In the genomic region with DNA sequence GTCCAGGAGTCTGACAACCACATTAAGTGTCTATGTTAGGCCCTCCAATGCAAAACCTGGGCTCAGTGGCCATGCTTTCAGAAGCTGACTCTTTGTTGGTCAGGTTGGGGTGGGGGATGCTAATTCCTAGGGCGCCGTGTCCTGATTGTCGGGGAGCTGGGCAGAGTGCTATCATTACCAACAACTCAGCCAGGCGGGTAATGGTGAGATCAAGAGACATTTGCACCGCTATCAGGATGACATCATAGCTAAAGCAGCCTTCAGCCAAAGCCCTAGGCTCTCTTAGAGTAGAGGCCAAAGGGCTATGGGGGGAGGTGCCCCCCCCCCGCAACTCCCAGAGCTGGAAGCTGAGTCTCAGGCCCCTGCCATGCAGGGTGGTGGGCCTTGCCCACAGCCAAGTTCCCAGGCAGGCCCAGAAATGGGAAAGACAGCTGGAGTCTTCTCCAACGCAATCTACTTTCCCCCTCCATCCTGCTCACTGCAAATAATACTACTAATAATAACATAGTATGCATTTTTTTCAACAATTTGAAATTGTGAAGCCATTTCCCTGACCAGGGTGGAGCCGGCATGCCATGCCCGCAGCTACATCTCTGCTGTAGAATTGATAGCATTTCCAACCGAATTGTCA, we compare ENCODE assay signal across 8 mouse cellular contexts. TPM values are rescaled to one million over a fixed set of nuclear protein-coding genes. Genes with fewer than 3 reads are reported as not detected.
DNase-seq lines count a peak whose midpoint lies in the region; ATAC-seq and TF ChIP-seq lines count a peak whose summit lies in the region.

No protein-coding gene starts in this region.

- no peak overlapping the region for H3K9ac ChIP-seq in lung, postnatal 0 days (replicated peaks; ENCODE audit: low read depth)
- peak overlapping the region; percentile 90 for H3K9ac ChIP-seq in midbrain, embryonic 11.5 days (ENCODE audit: low read length)

- H3K4me3 ChIP-seq in lung, postnatal 0 days (ENCODE audit: low read depth, low read length), result peak overlapping the region; percentile 43; the same call in 1 of the 2 replicates
- H3K4me3 ChIP-seq in midbrain, embryonic 11.5 days (ENCODE audit: low read depth, low read length), result peak overlapping the region; percentile 55

- peak overlapping the region; percentile 75 for H3K4me2 ChIP-seq in lung, postnatal 0 days (replicated peaks; ENCODE audit: low read depth, low read length)
- H3K4me2 ChIP-seq in midbrain, embryonic 11.5 days, result peak overlapping the region; percentile 87

- H3K4me1 ChIP-seq in lung, postnatal 0 days (ENCODE audit: insufficient read depth, low read depth, low read length), result peaks cover 9% of the 10 kb centered on the region; the same call in 1 of the 2 replicates
- peaks cover 20% of the 10 kb centered on the region for H3K4me1 ChIP-seq in midbrain, embryonic 11.5 days (ENCODE audit: control insufficient read depth, insufficient read depth, low read length)

- no peak for TF ChIP-seq EP300 in lung, postnatal 0 days (IDR thresholded peaks at IDR 0.05)

- no peaks in the 10 kb centered on the region for H3K9me3 ChIP-seq in lung, postnatal 0 days (ENCODE audit: low read length)
- no peaks in the 10 kb centered on the region for H3K9me3 ChIP-seq in midbrain, embryonic 11.5 days (ENCODE audit: control insufficient read depth, low read length)

- ATAC-seq in lung, postnatal 0 days, result no peak
- ATAC-seq in midbrain, embryonic 11.5 days (ENCODE audit: low FRiP score), result no peak
- no peak for ATAC-seq in activated CD4-positive, CD25-positive, alpha-beta regulatory T cell, adult 4 months

- H3K27ac ChIP-seq in lung, postnatal 0 days (ENCODE audit: low read length), result no peak overlapping the region
- H3K27ac ChIP-seq in midbrain, embryonic 11.5 days (ENCODE audit: low read depth, low read length), result peak overlapping the region; percentile 9; the same call in 1 of the 2 replicates

- DNase-seq in embryo, embryonic 10.5 days (ENCODE audit: low spot score), result peak; percentile 39
- no peak for DNase-seq in embryo, embryonic 10 days (ENCODE audit: low spot score)
- DNase-seq in lung, postnatal 0 days (ENCODE audit: low spot score), result no peak
- DNase-seq in lung, postnatal 10 days, result no peak
- DNase-seq in midbrain, embryonic 11.5 days (ENCODE audit: low spot score, missing footprints), result peak; percentile 91
- no peak for DNase-seq in urinary bladder, postnatal 36 days (ENCODE audit: low spot score in 2 of 2)
- no peak for DNase-seq in layer of hippocampus, adult 9-10 months (ENCODE audit: low spot score)

- no peaks in the 10 kb centered on the region for H3K36me3 ChIP-seq in lung, postnatal 0 days (ENCODE audit: insufficient read depth, low read length)
- H3K36me3 ChIP-seq in midbrain, embryonic 11.5 days (ENCODE audit: control insufficient read depth, insufficient read depth, low read length), result no peaks in the 10 kb centered on the region

- no peak for TF ChIP-seq CTCF in lung, postnatal 0 days (IDR thresholded peaks at IDR 0.05)

- peaks cover 53% of the 10 kb centered on the region for H3K27me3 ChIP-seq in lung, postnatal 0 days (replicated peaks; ENCODE audit: insufficient read depth, low read length)
- H3K27me3 ChIP-seq in midbrain, embryonic 11.5 days (ENCODE audit: control insufficient read depth, insufficient read depth, low read length), result no peaks in the 10 kb centered on the region; the same call in none of the 2 replicates

- whole genome bisulfite sequencing in lung, postnatal 0 days, result 10% methylated on average over 10 of the region's 10 CpGs
- 6% methylated on average over 10 of the region's 10 CpGs for WGBS in midbrain, embryonic 11.5 days

RNA-seq across cellular contexts. Expression of a gene that starts 5.0 kb away (rescaled TPM):
- polyA plus RNA-seq in lung, postnatal 0 days (2015; fragmentation: Nextera tagmentation; extraction: Ambion mirVana), result 3.2 and 3.5 TPM in 2 replicates
- 26.8 and 27.5 TPM in 2 replicates for polyA plus RNA-seq in midbrain, embryonic 11.5 days (2014; fragmentation: Nextera tagmentation; extraction: Ambion mirVana)
- polyA plus RNA-seq in activated CD4-positive, CD25-positive, alpha-beta regulatory T cell, adult 4 months (2017; shearing (Covaris generic)), result under 1 TPM in 1 of 2 experiments, not detected in 1; 0.40 TPM

Comparison
In these comparisons a context has a peak if more than half of its experiments do, and no peak if none do; other contexts are left out.
1. DNase-seq: peak in embryo, embryonic 10.5 days (single experiment) and midbrain, embryonic 11.5 days (single experiment); none in embryo, embryonic 10 days (single experiment), lung, postnatal 0 days (single experiment), lung, postnatal 10 days (single experiment), urinary bladder, postnatal 36 days (0 of 2) and layer of hippocampus, adult 9-10 months (single experiment).